Mouse (Mus musculus) brain, embryonic 14.5 days (tissue): ENCODE data around the gene Fgr. TPM values are rescaled to one million over a fixed set of nuclear protein-coding genes. Genes with fewer than 3 reads are reported as not detected.

Source experiments
- DNase-seq: peaks from one replicate; pipeline ENCODE4 v3.0.0-alpha.2; 2011; ENCODE audit warnings: low read depth
- CTCF ChIP-seq: fragments of 200-500 bp; IDR thresholded peaks from 2 replicates; pipeline ENCODE4 v1.5.1; 2012; ENCODE audit warnings: inconsistent platforms, mild to moderate bottlenecking, moderate library complexity, borderline replicate concordance; ENCODE audit not compliant: insufficient read depth, insufficient read length; ENCODE audit errors: extremely low read depth
- POLR2A ChIP-seq: fragments of 200-500 bp; IDR thresholded peaks from 2 replicates; pipeline ENCODE4 v1.6.1; 2012; ENCODE audit warnings: mild to moderate bottlenecking, inconsistent platforms, borderline replicate concordance; ENCODE audit not compliant: poor library complexity, insufficient read depth, insufficient read length, severe bottlenecking; ENCODE audit errors: extremely low read depth
- polyA plus RNA-seq: library from polyadenylated mRNA; depleted of rRNA; stranded (reverse); fragments of >200 nt; gene quantifications from 2 replicates; pipeline ENCODE4 v1.2.3, GENCODE M21; 2012

The Fgr gene
- polyA plus RNA-seq, 1 experiment, result 0.15 TPM

GRCm38 (mm10) chr4:133014896-133015709, 41.2 kb downstream of the Fgr start:
- TF ChIP-seq POLR2A (no peak), CTCF (no peak)
- peak; percentile 41 for DNase-seq

- no peak for TF ChIP-seq POLR2A
- TF ChIP-seq CTCF, result peak; percentile 14; the same call in 1 of the 2 replicates
- peak; percentile 82 for DNase-seq
Measured at GRCm38 (mm10) chr4:133015710-133016651, 42.1 kb downstream of the Fgr start.

DNA sequence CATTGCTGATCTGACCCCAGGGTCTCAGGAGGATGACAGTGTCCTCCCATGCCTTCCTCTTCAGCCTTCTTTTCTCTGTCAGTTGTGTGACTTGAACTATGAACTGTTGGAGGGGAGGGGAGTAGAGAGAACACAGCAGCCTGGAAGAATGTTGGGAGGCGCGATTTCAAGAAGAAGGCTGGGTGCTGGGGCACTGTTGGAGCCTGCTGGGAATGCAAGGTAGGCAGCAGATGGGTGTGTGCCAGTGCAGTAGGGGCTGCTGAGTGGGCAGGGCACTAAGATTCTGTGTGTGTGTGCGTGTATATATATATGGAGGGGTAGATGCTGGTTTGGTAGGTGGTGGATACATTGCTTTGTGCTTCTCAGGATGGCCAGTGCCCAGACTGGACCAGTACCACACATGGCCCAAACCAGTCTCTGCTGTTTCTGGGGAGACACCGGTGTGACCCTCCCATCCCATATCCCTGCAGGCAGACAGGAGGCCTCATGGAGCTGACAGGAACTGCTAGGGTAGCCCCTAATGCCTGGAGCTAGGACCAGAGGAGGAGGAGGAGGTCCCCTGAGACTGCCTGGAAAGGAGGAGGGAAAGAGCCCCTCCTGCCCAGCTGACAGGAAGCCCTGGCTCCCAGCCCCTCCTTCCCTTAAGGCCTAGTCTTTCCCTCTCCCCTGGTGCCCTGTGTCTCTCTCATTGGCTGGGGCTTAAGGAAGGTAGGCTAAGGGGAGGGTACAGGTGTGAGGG, 43.0 kb downstream of the Fgr start:
- DNase-seq, result no peak

GRCm38 (mm10) chr4:133017597-133018262, 43.8 kb downstream of the Fgr start:
- DNase-seq, result no peak
- TF ChIP-seq POLR2A (no peak), CTCF (no peak)

More for the DNA sequence above, 43.0 kb downstream of the Fgr start:
- TF ChIP-seq CTCF (no peak), POLR2A (no peak)

- TF ChIP-seq POLR2A, result no peak
- no peak for TF ChIP-seq CTCF
Measured at GRCm38 (mm10) chr4:133018263-133018798, 44.4 kb downstream of the Fgr start.

GRCm38 (mm10) chr4:133020721-133021120, 46.8 kb downstream of the Fgr start:
- no peak for DNase-seq
- TF ChIP-seq CTCF (no peak), POLR2A (no peak)

More at GRCm38 (mm10) chr4:133018263-133018798, 44.4 kb downstream of the Fgr start:
- DNase-seq, result no peak

DNA sequence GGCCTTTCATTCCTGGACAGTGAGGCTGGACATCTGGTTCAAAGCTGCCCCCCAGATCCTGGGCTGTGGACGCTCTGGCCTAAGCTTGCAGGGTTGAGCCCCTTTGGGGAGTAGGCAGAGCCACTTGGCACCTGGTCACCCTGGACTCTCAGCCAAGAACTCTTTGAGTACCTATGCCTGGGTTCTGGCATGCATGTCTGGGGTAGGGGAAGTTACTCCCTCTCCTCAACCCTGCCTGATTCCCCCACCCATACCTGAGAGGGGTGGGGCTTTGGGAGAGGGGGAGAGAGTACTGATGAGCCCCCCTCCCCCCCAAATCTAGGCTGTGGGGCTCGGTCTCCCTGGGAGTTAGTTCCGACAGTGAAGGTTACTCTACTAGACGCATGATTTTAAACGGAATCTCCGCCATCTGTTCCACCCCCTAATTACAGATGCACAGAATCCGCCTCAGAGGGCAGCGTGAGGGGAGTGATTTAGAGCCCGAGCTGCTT, 47.3 kb downstream of the Fgr start:
- TF ChIP-seq CTCF, result no peak
- no peak for TF ChIP-seq POLR2A
- peak; percentile 85 for DNase-seq

GRCm38 (mm10) chr4:133022217-133022616, 48.3 kb downstream of the Fgr start:
- DNase-seq, result peak; percentile 70
- TF ChIP-seq POLR2A, result no peak
- TF ChIP-seq CTCF, result no peak

DNA sequence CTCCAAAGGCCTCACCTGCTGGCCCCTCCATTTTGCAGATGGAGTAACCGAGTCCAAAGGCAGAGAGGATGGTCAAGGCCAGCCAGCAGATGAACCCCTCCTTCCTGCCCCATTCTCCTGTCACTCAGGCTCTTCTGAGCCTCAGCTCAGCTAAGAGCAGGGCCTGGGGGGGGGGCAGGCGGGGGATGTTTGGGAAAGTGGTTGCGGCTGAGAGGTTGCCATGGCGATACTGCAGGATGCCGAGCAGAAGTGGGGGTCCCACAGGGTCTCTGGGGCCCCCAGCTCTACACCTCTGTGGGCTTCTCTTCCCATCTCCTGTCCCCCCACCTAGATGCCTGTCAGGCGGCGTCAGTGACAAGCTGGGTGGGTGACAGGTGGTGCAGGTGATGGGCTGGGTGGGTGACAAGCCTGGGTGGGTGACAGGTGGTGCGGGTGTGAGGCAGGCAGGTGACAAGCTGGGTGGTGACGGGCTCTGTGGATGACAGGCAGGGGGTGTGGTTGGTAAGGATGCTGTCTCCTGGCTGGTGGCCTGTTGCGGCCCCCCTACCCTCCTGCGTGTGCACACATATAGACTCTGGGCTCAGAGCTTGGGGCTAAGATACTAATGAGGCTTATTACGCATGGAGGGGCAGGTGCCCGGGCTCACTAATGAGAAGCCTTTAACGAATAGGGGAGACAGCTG, 49.2 kb downstream of the Fgr start:
- no peak for TF ChIP-seq POLR2A
- no peak for TF ChIP-seq CTCF
- peak; percentile 90 for DNase-seq
